Mouse (Mus musculus) heart, adult 8-10 months (tissue): Measurements from ENCODE around the gene Adh7. TPM values are rescaled to one million over a fixed set of nuclear protein-coding genes. Genes with fewer than 3 reads are reported as not detected.
A peak's percentile ranks its signal among the peaks of the same experiment; 100 is the strongest.

Source experiments
- DNase-seq: peaks from one replicate; pipeline ENCODE4 v3.0.0; 2022; ENCODE audit warnings: low spot score
- total RNA-seq, 4 experiments: library from RNA; stranded (reverse); gene quantifications; 2 replicates each; pipeline ENCODE4 v1.2.4; 2022

Gene Adh7
- total RNA-seq, 4 experiments from 2014 or later: 0.11 to 0.81 (median 0.47) TPM

DNA sequence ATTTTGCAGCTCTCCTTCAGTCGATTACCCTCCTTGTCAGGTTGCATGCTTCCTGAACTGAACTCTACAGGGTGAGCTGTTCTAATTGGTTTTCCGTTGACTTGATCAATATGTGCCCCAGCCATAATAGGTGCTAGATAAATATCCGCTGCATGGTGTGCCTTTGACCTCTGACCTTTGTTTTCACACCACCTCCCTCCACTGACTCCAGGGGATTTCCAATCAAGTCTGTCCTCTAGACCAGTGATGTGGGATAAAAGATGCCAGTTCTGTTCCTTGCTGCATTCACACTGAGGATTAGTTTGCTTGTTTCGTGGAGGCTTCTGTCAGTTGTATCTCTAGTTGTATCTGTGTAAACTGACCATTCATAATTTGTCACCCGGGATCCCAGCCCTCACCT lies 36.6 kb downstream of the Adh7 start:
- no peak for DNase-seq

DNA sequence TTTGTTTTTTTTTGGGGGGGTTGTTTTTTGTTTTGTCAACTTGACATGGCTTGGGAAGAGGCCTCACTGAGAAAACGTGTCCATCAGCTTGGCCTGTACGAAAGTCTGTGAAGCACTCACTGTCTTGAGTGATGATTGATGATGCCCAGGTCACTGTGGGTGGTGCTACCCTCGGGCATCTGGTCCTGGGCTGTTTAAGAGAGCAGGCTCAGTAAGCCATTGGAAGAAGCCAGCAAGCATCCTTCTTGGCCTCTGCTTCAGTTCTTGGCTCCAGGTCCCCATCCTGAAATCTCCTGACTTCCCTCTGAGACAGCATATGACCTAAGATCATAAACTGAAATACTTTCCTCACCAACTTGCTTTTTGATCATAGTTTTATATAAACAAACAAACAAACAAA lies 37.8 kb downstream of the Adh7 start:
- no peak for DNase-seq

- DNase-seq: peak; percentile 32
Measured at GRCm38 (mm10) chr3:138255780-138256550, 38.4 kb downstream of the Adh7 start.

DNA sequence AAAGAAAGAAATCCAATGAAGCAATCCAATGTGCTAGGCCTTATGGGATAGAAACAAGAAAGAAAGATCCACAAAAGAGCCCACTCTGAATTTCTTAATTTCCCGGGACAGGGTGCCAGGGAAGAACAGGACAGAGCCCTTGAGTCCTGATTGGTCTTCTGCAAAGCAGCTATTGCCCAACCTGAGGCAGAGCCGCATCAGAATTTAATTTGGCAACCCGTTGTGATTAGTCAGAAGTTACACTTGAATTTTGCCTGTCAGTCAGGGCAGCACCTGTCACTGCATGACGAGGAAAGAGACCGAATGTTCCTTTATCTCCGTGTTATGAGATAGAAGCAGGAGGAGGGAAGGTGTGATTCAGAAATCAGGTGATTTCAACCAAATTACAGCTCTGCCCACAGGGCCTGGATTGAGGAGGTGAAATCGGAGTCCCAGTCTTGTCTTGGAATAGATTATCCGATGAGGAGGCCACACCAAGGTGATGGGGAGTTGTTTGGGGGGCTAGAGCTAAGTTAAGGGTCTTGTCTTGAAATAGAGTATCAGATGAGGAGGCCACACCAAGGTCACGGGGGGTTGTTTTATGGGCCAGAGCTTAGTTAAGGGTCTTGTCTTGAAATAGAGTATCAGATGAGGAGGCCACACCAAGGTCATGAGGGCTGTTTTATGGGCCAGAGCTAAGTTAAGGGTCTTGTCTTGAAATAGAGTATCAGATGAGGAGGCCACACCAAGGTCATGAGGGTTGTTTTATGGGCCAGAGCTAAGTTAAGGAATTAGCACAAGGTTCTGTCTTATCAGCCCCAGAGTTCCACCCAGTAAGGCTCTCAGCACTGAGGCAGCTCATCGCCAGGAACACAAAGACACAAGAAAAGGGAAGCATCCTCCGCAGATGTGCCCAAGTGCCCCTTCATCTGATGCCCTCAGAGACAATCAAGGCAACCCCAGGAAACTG lies 43.4 kb downstream of the Adh7 start, which contains the start of gene Adh1:
Gene Adh1 (plus strand): TSS at position 271 of the 949 bp plus-strand sequence.
- no peak for DNase-seq

GRCm38 (mm10) chr3:138262568-138262967 lies 45.0 kb downstream of the Adh7 start:
- no peak for DNase-seq

- DNase-seq: no peak
Measured at GRCm38 (mm10) chr3:138263154-138263930, 45.8 kb downstream of the Adh7 start.

DNA sequence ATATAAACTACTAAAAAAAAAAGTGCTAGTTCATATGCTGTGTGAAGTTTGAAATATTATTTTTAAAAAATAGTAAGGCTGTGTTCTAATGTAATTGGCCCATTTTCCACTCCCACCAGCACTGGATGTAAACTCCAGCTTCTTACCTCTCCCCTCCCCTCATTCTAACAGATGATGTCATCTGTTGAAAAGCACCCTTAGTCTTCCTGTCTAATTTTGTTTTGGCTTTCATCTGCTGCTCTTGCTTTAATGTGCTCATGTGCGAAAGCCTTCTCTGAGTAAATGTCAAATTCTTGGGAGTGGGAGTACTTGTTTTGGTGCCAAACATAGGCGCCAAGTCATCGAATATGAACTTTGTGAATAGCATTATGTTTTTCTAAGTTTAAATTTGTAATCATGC lies 47.1 kb downstream of the Adh7 start:
- DNase-seq: no peak

DNA sequence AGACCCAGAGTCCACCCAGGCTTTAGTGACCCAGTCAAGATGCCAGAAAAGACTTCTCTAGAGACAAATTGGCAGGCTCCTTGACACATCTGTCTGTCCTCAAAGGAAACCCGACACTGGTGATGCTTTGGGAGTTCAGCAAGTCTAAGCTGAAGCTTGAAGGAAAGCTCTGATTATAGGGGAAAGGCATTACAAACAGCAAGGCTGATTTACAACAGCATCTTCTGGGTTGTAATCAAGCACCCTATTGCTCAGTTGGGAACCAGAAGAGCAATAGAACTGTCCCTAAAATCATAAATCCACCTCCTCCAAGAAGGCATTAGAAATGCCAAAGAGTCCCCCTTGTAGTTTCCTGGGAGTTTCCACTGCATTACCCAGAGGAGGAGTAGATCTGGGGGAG lies 52.9 kb downstream of the Adh7 start:
- DNase-seq: peak; percentile 18

- DNase-seq: no peak
Measured at GRCm38 (mm10) chr3:138271297-138271696, 53.7 kb downstream of the Adh7 start.

GRCm38 (mm10) chr3:138273080-138273479 lies 55.5 kb downstream of the Adh7 start:
- DNase-seq: no peak

DNA sequence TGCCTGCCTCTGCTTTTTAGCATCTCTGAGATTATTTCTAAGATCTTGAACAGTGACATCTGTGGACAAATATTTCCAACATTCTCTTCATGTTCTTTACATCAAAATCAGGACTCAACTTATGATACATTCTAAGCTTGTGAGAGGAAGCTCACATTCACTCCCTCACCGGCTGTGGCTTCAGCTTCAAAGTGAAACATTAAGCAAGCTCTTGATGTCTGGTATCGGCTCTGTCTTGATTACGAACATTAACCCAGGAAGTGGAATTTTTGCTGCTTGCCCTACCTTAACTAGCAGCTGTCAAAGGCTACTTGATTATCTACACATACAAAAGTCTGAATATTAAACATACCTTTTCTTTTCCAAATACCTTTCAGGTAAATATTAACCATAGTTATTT lies 57.5 kb downstream of the Adh7 start:
- DNase-seq: no peak

GRCm38 (mm10) chr3:138282556-138282955 lies 65.0 kb downstream of the Adh7 start:
- DNase-seq: no peak

Other genes with a start within 250 kb of the Adh7 start
- gene Dapp1, start 236.2 kb upstream of the Adh7 start, total RNA-seq: 1 to 10 TPM; 5.5 to 9.2 (median 6.6) TPM
- 10 to 100 TPM; 40.6 to 58.5 (median 50.8) TPM for gene 1110002E22Rik, start 152.7 kb upstream of the Adh7 start, total RNA-seq
- 1 to 10 TPM in 2 of 4 experiments, under 1 TPM in 2; 0.76 to 1.6 (median 1.1) TPM for gene Gm5105, start 150.4 kb upstream of the Adh7 start, total RNA-seq
- gene Trmt10a, start 74.3 kb upstream of the Adh7 start, total RNA-seq: 1 to 10 TPM; 1.1 to 1.9 (median 1.6) TPM
- gene Mttp, start 72.8 kb upstream of the Adh7 start, total RNA-seq: 1 to 10 TPM; 6.6 to 8.4 (median 7.4) TPM
- gene 4930579F01Rik, start 23.9 kb upstream of the Adh7 start, total RNA-seq: not detected
- 10 to 100 TPM; 26.8 to 55.8 (median 33.1) TPM for gene Adh1, start 43.2 kb downstream of the Adh7 start, total RNA-seq
- not detected for gene Adh6a, start 95.5 kb downstream of the Adh7 start, total RNA-seq
- 1 to 10 TPM; 1.2 to 2.7 (median 1.6) TPM for gene Adh6b, start 124.0 kb downstream of the Adh7 start, total RNA-seq
- not detected for gene Adh4, start 197.7 kb downstream of the Adh7 start, total RNA-seq
- 10 to 100 TPM; 79.6 to 88.4 (median 83.5) TPM for gene Adh5, start 225.3 kb downstream of the Adh7 start, total RNA-seq